Mouse (Mus musculus) liver, adult 2 months (tissue): ENCODE results near the gene Gm5089.

Experiments
- CTCF ChIP-seq: fragments of 200-500 bp; IDR thresholded peaks from 2 replicates; pipeline ENCODE4 v1.5.1; 2011; ENCODE audit warnings: low read depth, low read length, control low read depth
- POLR2A ChIP-seq: fragments of 200-500 bp; IDR thresholded peaks from 2 replicates; pipeline ENCODE4 v1.6.1; 2011; ENCODE audit warnings: low read length, control low read depth; ENCODE audit not compliant: insufficient read depth; ENCODE audit errors: extremely low read depth

DNA sequence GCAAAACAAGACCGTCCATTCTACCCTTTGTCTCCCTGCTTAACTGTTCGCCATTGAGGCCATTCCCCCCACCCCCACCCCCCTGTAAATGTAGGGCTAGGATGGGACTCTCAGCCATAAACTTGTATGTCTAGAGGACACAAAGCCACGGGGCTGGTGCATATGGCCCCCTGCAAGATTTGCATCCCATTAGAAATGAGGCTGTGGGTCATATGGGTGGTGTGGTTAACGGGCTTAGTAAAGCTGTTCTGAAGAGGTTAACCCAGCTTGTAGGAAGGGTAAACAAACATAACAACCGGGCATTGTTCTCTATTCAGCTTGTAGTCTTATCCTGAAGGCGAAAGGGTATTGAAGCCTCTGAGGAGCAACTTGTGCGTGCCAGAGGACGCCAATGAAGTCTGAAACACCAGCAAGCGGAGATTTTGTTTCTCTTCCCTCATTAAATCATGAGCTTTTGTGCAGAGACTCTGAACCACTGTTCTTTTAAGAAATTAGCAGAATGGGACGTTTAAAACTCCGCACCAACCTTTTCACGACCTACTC lies 48.1 kb downstream of the Gm5089 start:
- TF ChIP-seq CTCF (no peak), POLR2A (no peak)
